Mouse (Mus musculus): ENCODE results near the gene Nr5a1.

Gene Nr5a1

DNA sequence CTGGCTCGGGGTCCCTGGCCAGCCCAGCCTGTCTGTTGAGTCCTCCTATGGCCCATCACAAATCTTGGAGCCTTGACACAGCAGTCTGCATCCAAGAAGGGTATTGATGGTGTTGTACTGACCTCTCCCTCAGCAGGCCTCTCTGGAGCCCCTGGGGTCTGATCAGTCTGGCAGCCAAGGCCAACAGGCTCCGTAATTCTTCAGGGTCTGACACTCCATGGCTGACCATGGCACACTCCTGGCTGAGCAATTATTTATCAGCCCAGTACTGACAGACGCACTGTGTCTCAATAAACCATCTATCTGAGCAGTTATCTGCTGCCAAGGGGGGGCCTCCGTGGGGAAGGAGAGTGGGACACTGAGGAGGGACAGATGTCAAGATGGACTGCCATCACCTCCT lies 9.3 kb downstream of the Nr5a1 start:
- no peak for DNase-seq (ENCODE audit: low spot score in 2 of 2)

GRCm38 (mm10) chr2:38704336-38704735 lies 10.0 kb downstream of the Nr5a1 start:
- DNase-seq (ENCODE audit: low spot score in 2 of 2): no peak

DNA sequence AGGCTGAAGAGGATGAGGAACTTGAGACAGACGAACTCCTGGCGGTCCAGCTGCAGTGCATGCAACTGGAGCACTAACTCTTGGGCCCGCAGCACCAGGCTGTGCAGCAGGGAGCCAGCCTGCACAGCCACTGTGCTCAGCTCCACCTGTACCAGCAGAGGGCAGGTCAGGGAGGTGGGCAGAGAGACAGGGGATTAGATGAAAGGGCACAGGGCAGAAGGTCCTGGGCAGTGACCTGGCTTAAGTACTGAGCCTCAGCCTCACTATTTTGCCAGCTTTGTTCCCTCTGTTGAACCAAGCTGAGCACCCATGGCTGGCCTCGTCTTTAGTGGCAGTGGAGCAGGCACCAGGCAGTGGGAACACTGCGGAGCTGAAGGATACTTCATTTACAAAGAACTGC lies 14.2 kb downstream of the Nr5a1 start:
- DNase-seq (ENCODE audit: low spot score in 2 of 2): no peak

- DNase-seq (ENCODE audit: low spot score in 2 of 2): no peak
These were observed 15.7 kb downstream of the Nr5a1 start for GRCm38 (mm10) chr2:38698623-38699022.

DNA sequence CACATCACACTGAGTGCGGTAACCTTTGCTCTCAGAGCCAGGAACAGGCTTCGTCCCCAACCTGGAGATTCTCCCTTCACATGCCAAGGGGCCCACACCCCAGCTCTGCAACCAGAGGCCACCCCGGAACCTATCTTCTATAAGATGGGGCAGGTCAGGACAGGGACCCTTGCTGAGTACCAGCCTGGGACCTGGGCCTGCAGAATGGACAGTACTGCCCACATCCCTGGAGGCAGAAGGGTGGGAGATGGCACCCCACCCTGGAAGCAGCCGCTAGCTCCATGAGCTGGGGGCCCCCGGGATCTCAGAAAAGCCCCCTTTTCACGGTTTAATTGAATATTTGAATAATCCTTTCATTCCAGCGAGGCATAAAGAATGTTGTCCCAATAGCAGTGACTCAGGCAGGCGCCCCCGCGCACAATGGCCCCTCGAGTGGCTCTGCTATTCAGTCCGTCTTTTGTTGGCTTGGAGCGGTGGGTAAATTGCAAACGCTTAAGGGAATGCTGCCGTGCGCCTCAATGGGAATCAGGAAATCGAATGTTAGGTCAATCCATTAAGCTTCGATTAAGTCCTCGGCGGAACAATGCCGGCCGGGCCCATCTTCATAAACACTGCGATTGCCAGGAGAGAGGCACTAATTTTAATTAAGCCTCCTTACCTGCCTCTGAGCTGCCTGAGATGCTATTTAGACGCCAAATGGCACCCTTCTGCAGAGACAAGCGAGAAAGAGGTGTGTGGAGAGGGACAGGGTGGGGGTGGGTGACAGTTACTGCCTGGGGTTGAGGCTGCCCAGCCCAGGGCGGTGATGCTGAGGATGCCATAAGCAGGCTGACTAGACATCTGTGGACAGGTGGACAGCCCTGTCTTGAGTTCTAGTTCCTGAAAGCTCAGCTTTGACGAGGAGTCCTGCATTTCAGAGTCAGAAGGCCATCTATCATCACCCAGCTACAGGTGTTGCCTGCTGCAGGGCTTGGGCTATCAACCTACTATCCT lies 16.9 kb downstream of the Nr5a1 start:
- DNase-seq (ENCODE audit: low spot score in 2 of 2): no peak

DNA sequence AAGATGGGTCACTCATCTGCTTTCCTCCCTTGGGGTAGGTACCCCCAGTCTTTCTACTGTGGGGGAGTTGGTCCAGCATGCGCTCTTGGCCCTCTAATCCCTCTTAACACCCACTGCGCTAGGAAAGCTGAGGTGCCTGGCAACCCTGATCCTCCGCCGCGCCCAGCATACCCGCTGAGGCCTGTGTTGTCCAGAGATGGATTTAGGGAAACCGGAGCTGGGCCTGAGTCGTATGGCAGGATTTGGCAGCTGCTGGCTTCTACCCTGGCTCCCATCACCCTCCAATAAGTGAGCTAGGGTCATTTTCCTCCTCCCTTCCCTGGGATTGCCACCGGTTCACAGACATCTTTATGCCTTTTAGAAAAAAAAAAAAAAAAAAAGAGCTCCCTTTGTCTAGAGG lies 18.6 kb downstream of the Nr5a1 start:
- no peak for DNase-seq (ENCODE audit: low spot score in 2 of 2)

DNA sequence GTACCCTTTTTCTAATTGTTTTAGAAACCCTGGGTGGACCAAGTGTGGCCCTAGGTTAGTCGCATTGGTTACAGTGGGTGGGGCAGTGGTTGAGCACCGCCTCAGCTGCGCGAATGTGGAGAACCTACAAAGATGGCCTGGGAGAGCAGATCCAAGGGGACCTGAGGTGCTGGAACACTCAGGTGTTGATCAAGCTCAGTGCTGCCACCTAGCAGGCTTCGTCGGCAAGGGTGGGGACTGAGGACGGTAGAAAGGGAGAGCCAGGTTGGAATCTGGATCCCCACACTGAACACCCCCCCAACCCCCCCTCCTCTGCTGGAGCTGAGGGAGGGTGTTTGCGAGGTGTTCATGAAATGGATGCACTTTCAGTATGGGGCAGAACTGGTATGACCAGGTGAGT lies 22.8 kb downstream of the Nr5a1 start:
- DNase-seq (ENCODE audit: low spot score in 2 of 2): no peak

DNA sequence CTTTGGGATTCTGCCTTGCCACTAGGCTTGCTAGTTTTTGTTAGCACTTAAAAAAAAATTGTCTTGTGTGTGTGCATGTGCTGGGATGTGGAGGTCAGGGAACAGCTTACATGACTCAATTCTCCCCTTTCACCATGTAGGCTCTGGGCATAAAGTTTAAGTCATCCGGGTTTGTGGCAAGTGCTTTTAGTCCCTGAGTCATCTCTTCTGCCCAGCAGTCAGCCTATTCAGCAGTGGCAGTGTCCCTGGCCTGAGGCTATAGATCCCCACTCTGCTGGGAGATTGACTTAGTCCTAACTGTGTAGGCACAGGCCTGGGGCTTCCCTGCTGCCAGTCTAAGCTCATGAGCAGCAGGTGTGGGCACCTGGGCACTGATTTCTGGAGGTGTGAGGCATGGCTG lies 24.5 kb downstream of the Nr5a1 start:
- no peak for DNase-seq (ENCODE audit: low spot score in 2 of 2)

- peak in 1 of 2 experiments; percentile 28 for DNase-seq (ENCODE audit: low spot score in 2 of 2)
These were observed 25.4 kb downstream of the Nr5a1 start for GRCm38 (mm10) chr2:38688791-38689520.

DNA sequence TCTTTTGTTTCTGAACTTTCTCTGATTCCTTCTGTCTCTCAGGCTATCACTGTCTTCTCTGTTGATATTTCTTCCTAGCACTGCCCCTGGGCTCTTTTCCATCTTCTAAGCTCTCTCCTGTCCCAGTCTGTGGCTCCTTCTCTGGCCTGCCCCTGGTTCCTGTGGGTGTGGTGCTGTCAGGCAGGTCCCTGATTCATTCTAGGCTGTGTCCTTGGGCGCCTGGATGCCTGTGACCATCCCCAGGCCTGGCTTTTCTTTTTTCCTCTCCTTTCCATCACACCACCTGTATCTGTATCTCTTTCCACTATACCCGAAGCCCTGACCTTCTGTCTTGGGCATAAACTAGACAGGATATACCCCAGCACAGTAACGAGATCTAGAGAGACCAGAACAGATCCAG lies 28.6 kb downstream of the Nr5a1 start:
- no peak for DNase-seq (ENCODE audit: low spot score in 2 of 2)

DNA sequence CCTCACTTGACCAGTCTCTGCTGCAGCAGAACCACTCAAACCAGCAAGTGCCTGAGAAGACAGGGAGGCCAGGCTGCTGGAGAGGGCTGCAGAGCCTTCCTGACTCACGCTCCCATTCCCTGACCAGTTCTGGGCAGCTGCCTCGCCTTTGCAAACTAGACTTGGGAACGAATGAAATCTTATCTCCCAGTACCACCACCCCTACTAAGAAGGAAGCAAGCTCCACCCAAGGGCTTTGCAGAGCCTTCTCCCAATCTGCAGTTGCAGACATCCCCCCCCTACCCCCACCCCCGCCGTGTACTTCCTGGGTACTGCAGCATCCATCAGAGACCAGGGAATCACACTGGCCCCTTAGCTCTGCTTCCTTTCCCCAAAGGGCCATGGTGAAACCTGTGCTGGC lies 31.3 kb downstream of the Nr5a1 start:
- DNase-seq (ENCODE audit: low spot score in 2 of 2): no peak

- DNase-seq (ENCODE audit: low spot score in 2 of 2): no peak
These were observed 32.1 kb downstream of the Nr5a1 start for GRCm38 (mm10) chr2:38682209-38682608.

GRCm38 (mm10) chr2:38678947-38679346 lies 35.4 kb downstream of the Nr5a1 start:
- DNase-seq (ENCODE audit: low spot score in 2 of 2): no peak

- no peak for DNase-seq (ENCODE audit: low spot score in 2 of 2)
These were observed 38.9 kb downstream of the Nr5a1 start for GRCm38 (mm10) chr2:38675366-38675969.

DNA sequence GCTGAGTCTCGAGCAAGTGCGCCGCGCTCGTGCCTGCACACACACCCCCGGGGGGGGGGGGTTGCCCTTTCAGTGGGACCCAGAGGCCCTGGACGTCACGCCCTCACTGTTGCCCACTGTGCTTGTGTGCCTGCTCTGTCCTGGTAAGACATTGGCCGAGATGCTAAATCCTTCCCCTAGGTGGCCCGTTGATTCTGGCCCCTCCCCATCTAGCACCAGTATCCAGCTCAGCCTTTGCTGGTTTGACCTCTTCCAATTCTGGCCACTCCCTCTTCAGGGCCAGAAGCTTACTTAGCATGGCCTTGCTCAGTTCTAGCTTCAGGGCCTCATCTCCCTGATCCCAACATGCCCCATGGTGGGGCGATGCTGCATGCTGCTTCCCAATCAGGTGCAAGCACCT lies 41.8 kb downstream of the Nr5a1 start:
- DNase-seq (ENCODE audit: low spot score in 2 of 2): no peak

DNA sequence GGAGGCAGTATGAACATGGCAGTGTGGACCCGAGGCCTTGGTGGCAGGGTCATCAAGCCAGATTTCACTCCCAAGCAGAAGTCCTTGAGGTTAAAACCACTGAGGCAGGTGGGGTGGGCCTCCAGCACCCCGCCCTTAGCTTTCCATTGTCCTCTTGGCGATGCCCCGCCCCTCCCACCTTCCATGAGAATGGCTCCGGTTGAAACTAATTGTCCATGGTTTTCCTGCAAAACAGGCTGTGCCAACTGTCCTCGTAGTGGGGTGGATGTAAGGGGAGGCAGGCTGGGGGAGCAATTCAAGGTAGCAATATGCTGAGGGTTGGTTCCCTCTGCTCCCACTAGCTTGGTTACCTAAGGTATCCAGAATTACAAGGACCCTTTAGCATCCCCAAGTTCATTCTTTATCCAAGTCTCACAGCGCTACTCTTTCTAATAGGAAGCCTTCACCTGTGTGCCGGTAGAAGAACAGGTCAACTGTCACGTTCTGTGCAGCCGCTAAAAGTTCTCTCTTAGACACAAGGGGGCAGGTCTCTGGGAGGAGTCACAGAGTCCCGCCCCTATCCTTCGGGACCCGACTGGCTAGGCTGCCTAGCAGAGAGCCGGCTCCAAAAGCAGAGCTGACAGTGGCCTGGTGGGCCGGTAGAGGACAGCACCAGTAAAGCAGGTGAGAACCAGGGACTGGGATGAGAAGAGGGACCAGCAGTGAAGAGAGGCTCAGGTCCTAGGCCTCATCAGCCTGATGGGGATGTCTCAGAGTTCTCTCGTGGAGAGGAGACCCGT lies 45.4 kb downstream of the Nr5a1 start:
- DNase-seq (ENCODE audit: low spot score in 2 of 2): no peak

DNA sequence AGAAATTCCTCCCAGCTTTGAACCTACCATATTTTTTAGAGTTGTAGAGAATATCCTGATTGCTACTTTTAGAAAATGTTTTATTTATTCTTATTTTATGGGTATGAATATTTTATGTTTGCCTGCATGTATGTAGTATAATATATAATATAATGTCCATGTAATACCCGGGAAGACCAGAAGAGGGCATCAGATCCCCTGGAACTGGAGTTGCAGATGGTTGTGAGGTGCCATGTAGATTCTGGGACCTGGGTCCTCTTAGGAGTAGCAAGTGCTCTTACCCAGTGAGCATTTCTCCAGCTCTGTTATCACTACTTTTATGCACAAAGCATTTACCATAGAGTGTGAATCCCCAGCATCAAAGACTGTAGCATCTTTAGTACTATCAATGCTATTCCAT lies 52.9 kb downstream of the Nr5a1 start:
- DNase-seq (ENCODE audit: low spot score in 2 of 2): no peak

DNA sequence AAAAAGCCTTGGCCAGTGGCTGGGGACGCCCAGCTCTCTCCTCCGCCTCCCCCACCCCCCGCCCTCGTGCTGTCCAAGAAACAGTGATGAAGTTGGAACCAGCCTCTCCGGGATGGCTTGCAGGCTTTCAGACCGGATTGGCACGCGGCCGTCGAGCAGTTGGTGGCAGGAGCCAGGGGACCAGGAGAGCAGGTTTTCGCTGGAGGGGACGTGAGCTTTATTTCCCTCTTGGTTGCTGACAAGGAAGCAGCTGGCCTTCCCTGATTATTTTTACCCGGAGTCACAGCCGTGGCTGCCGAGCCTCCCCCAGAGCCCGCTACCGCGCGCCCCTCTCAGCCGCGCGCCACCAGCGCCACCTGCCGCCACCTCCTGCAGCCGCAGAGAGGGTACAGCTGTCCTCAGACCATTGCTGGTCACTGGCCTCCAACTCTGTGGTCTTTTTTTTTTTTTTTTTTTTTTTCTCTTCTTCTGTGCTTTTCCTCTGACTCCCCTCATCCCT lies 56.0 kb downstream of the Nr5a1 start:
- DNase-seq (ENCODE audit: low spot score in 2 of 2): peak; percentile 27 to 50

DNA sequence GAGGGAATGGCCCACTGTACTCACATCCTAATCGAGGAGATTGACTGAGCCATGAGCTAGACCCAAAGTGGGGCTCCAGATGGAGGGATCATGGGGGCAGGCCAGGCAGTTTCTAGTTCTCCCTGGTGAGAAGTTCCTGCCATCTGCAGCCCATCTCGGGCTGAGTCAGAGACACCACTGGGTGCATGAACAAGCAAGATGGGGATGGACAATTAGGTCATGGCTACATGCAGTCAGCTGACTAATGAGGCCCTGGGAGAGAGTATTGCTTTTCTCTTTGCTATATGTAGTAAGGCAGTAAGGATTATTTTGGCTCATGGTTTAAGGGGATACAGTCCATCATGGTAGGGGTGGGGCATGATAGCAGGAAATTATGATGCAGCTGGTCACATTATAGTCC lies 60.6 kb downstream of the Nr5a1 start:
- no peak for DNase-seq (ENCODE audit: low spot score in 2 of 2)

GRCm38 (mm10) chr2:38653293-38653619 lies 61.1 kb downstream of the Nr5a1 start:
- DNase-seq (ENCODE audit: low spot score in 2 of 2): no peak

- DNase-seq (ENCODE audit: low spot score in 2 of 2): no peak
These were observed 61.6 kb downstream of the Nr5a1 start for GRCm38 (mm10) chr2:38652565-38653292.

Data from frontal cortex, postnatal 25 days (tissue).